Mouse (Mus musculus) MEL (cell line): ENCODE measurements around the gene Rhoa. TPM values are rescaled to one million over a fixed set of nuclear protein-coding genes. Genes with fewer than 3 reads are reported as not detected.

Experiments used
- DNase-seq: peaks from one replicate; pipeline ENCODE4 v3.0.0; 2011; ENCODE audit warnings: low read depth, low spot score
- H3K27ac ChIP-seq: 2 replicates; pipeline ENCODE4 v1.5.1; 2012; ENCODE audit warnings: low read depth, mild to moderate bottlenecking, control low read depth, low read length, moderate library complexity; ENCODE audit not compliant: control insufficient read depth
- H3K27me3 ChIP-seq, 2 experiments: fragments of 150-350 bp in 1 of 2; sonication (generic) in 1 of 2; 2 replicates each; pipeline ENCODE4 v1.6.1; 2012; ENCODE audit warnings: low read length in 2 of 2, mild to moderate bottlenecking in 2 of 2, improper control_type of control experiment in 1 of 2, moderate library complexity in 1 of 2; ENCODE audit not compliant: insufficient read depth in 2 of 2, control insufficient read depth in 1 of 2
- H3K36me3 ChIP-seq, 2 experiments: 2 replicates each; pipeline ENCODE4 v1.6.1; 2012 to 2014; ENCODE audit warnings: low read length in 2 of 2, improper control_type of control experiment in 1 of 2, inconsistent platforms in 1 of 2, mild to moderate bottlenecking in 1 of 2; ENCODE audit not compliant: insufficient read depth in 2 of 2, control insufficient read depth in 1 of 2
- H3K4me1 ChIP-seq, 2 experiments: fragments of 150-350 bp in 1 of 2; sonication (generic) in 1 of 2; 2 replicates each; pipeline ENCODE4 v1.6.1; 2012; ENCODE audit warnings: low read length in 2 of 2, improper control_type of control experiment in 1 of 2, mild to moderate bottlenecking in 1 of 2; ENCODE audit not compliant: insufficient read depth in 2 of 2, control insufficient read depth in 1 of 2
- H3K4me3 ChIP-seq, 2 experiments: fragments of 150-350 bp in 1 of 2; sonication (generic) in 1 of 2; 2 replicates each; pipeline ENCODE4 v1.5.1; 2012; ENCODE audit warnings: low read depth in 2 of 2, low read length in 2 of 2, mild to moderate bottlenecking in 2 of 2, moderate library complexity in 2 of 2, control low read depth in 1 of 2, improper control_type of control experiment in 1 of 2; ENCODE audit not compliant: control insufficient read depth in 1 of 2, insufficient read depth in 1 of 2
- H3K79me2 ChIP-seq: 2 replicates; pipeline ENCODE4 v1.6.1; 2012; ENCODE audit warnings: mild to moderate bottlenecking, low read length, moderate library complexity; ENCODE audit not compliant: control insufficient read depth, poor library complexity, insufficient read depth
- H3K9ac ChIP-seq: 2 replicates; pipeline ENCODE4 v1.6.1; 2012; ENCODE audit warnings: low read depth, mild to moderate bottlenecking, control low read depth, low read length, moderate library complexity; ENCODE audit not compliant: control insufficient read depth, poor library complexity, severe bottlenecking
- H3K9me3 ChIP-seq: fragments of 150-350 bp; sonication (generic); replicated peaks from 2 replicates; pipeline ENCODE4 v1.6.1; 2012; ENCODE audit warnings: mild to moderate bottlenecking, low read length, improper control_type of control experiment, moderate library complexity; ENCODE audit not compliant: insufficient read depth
- CHD1 ChIP-seq: IDR thresholded peaks from 2 replicates; pipeline ENCODE4 v1.6.1; 2012; ENCODE audit warnings: low read depth, mild to moderate bottlenecking, inconsistent platforms, low read length, improper control_type of control experiment
- CHD2 ChIP-seq: IDR thresholded peaks from 2 replicates; pipeline ENCODE4 v1.6.1; 2011; ENCODE audit warnings: low read length, improper control_type of control experiment
- ELF1 ChIP-seq: IDR thresholded peaks from 2 replicates; pipeline ENCODE4 v1.6.1; 2014; ENCODE audit warnings: low read depth, mild to moderate bottlenecking, inconsistent platforms, low read length, improper control_type of control experiment, moderate library complexity
- GABPA ChIP-seq: IDR thresholded peaks from 2 replicates; pipeline ENCODE4 v1.6.1; 2012; ENCODE audit warnings: low read depth, mild to moderate bottlenecking, inconsistent platforms, low read length, improper control_type of control experiment, moderate library complexity
- HCFC1 ChIP-seq: IDR thresholded peaks from 2 replicates; pipeline ENCODE4 v1.6.1; 2012; ENCODE audit warnings: low read depth, mild to moderate bottlenecking, inconsistent platforms, low read length, improper control_type of control experiment, moderate library complexity
- JUND ChIP-seq: IDR thresholded peaks from 2 replicates; pipeline ENCODE4 v1.6.1; 2011; ENCODE audit warnings: low read depth, mild to moderate bottlenecking, improper control_type of control experiment, low read length
- MAFK ChIP-seq: IDR thresholded peaks from 2 replicates; pipeline ENCODE4 v1.6.1; 2011; ENCODE audit warnings: low read depth, mild to moderate bottlenecking, low read length, improper control_type of control experiment, borderline replicate concordance
- MEF2A ChIP-seq: IDR thresholded peaks from 2 replicates; pipeline ENCODE4 v1.6.1; 2014; ENCODE audit warnings: low read depth, mild to moderate bottlenecking, inconsistent platforms, low read length, improper control_type of control experiment; ENCODE audit not compliant: poor library complexity, insufficient replicate concordance, severe bottlenecking; ENCODE audit errors: extremely low read depth
- MXI1 ChIP-seq: IDR thresholded peaks from 2 replicates; pipeline ENCODE4 v1.6.1; 2011; ENCODE audit warnings: mild to moderate bottlenecking, low read depth, low read length, improper control_type of control experiment
- MYC ChIP-seq: IDR thresholded peaks from 2 replicates; pipeline ENCODE4 v1.6.1; 2011; ENCODE audit warnings: low read depth, mild to moderate bottlenecking, low read length, improper control_type of control experiment, moderate library complexity
- NELFE ChIP-seq: IDR thresholded peaks from 2 replicates; pipeline ENCODE4 v1.6.1; 2011; ENCODE audit warnings: low read depth, low read length, improper control_type of control experiment
- SIN3A ChIP-seq: IDR thresholded peaks from 2 replicates; pipeline ENCODE4 v1.6.1; 2012; ENCODE audit warnings: low read length, improper control_type of control experiment, inconsistent platforms
- SMC3 ChIP-seq: IDR thresholded peaks from 2 replicates; pipeline ENCODE4 v1.6.1; 2011; ENCODE audit warnings: low read depth, low read length, improper control_type of control experiment
- TAL1 ChIP-seq: IDR thresholded peaks from 2 replicates; pipeline ENCODE4 v1.6.1; 2012; ENCODE audit warnings: mild to moderate bottlenecking, inconsistent platforms, low read length, moderate library complexity, mixed read lengths
- TBP ChIP-seq: IDR thresholded peaks from 2 replicates; pipeline ENCODE4 v1.8.0; 2011; ENCODE audit warnings: low read depth, low read length, improper control_type of control experiment
- UBTF ChIP-seq: IDR thresholded peaks from 2 replicates; pipeline ENCODE4 v1.6.1; 2012; ENCODE audit warnings: low read depth, mild to moderate bottlenecking, inconsistent platforms, low read length, improper control_type of control experiment, moderate library complexity, borderline replicate concordance; ENCODE audit not compliant: insufficient read depth
- USF1 ChIP-seq: IDR thresholded peaks from 2 replicates; pipeline ENCODE4 v1.6.1; 2014; ENCODE audit warnings: low read depth, mild to moderate bottlenecking, inconsistent platforms, low read length, improper control_type of control experiment, moderate library complexity
- ZC3H11A ChIP-seq: IDR thresholded peaks from 2 replicates; pipeline ENCODE4 v1.6.1; 2012; ENCODE audit warnings: low read depth, mild to moderate bottlenecking, inconsistent platforms, low read length, improper control_type of control experiment
- ZMIZ1 ChIP-seq: IDR thresholded peaks from 2 replicates; pipeline ENCODE4 v1.6.1; 2012; ENCODE audit warnings: low read depth, mild to moderate bottlenecking, inconsistent platforms, low read length, improper control_type of control experiment, moderate library complexity
- polyA plus RNA-seq, 2 experiments: library from polyadenylated mRNA; stranded (reverse) in 1 of 2; unstranded in 1 of 2; fragments of >175 nt in 1 of 2; fragments of >200 nt in 1 of 2; gene quantifications; 2 replicates each; pipeline versions ENCODE4 v1.2.1 to v1.2.4; 2012; ENCODE audit warnings: low replicate concordance in 2 of 2, low read depth in 1 of 2; ENCODE audit not compliant: insufficient read length in 2 of 2, insufficient read depth in 1 of 2, missing spikeins in 1 of 2
- total RNA-seq: library from RNA; depleted of rRNA; stranded (reverse); fragments of 300-350 nt; gene quantifications from 2 replicates; pipeline ENCODE4 v1.2.3, GENCODE M21; 2012

Gene Rhoa
- total and polyA plus RNA-seq, 3 experiments: 80.9 to 241 TPM; not detected in 1

DNA sequence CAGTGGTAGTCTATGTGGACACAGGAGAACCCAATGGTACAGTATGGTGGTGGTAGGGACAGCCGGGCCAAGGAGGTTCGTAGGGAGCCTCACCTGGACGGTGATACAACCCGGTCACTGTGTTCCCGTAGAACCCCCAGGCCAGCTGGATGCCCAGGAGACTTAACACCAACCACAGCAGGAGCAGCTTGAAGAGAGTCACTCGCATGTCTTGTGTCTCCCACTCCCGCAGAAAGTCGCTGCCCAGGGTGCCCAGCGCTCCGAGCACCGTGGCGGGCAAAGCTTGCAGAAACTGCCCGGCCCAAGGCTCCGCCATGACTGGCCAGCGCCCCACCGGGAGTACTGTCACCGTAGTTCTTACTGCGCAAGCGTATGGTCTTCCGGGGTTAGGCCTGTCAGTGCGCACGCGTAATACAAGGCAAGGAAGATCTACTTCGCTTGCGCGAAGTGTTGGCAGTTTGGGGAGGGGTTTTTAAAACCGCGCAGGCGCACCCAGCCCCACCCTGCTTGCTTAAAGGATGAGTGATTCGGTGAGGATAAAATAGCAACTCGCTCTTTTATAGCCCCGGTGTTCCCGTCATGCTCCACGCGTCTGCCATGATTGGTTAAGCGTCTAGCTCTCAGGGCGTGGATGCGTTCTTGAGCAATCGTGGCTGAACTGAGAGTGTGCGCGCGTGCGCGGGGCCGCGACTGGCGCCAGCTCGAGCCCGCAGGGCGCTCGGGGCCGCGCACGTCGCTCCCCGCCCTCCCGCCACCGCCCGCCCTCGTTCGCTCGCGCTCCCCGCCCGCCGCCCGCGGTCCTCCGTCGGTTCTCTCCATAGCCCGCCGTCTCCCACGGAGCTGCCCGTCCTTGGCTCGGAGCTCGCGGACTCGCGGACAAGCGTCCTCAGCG lies at the start of gene Rhoa, which contains the start of gene Tcta (continued):
- TF ChIP-seq MYC (peak; percentile 73), MAFK (no peak), JUND (no peak), ELF1 (peak; percentile 95)
- TF ChIP-seq, all 39 proteins: peak for 14

DNA sequence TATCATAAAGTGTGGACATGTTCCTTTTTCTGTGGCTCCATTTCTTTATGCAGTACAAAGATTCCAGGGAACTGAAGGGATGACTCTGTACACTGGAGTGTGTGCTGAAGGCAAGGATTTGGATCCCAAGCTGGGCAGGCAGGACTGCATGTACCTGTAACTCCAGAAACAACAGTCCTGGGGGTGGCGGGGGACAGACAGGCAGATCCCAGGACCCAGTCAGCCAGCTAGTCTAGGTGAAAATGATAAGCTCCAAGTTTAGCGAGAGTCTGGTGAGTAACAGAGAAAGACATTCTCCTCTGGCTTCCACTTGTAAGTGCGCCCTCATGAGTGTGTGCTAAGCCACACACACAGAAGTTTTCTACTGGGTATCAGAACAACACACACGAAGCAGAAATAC lies 45.4 kb upstream of the Rhoa start:
- no peak overlapping the region for H3K4me3 ChIP-seq
- DNase-seq: no peak
- peaks cover 2 to 28% of the 10 kb centered on the region in 2 experiments for H3K4me1 ChIP-seq
- no peak overlapping the region for H3K27ac ChIP-seq
- TF ChIP-seq CHD1 (no peak), SMC3 (no peak), MEF2A (no peak), MXI1 (no peak), ZMIZ1 (no peak), TBP (no peak), NELFE (no peak), TAL1 (no peak), HCFC1 (no peak), MAFK (no peak), MYC (no peak), SIN3A (no peak), CHD2 (no peak), GABPA (no peak)
- TF ChIP-seq, all 39 proteins: peak for 0
- peaks cover 12% of the 10 kb centered on the region for H3K79me2 ChIP-seq
- H3K36me3 ChIP-seq: peaks cover 0 to 23% of the 10 kb centered on the region in 2 experiments; a peak in 2 of 4 replicates
- H3K27me3 ChIP-seq: no peaks in the 10 kb centered on the region
- no peaks in the 10 kb centered on the region for H3K9me3 ChIP-seq
- no peak overlapping the region for H3K9ac ChIP-seq

DNA sequence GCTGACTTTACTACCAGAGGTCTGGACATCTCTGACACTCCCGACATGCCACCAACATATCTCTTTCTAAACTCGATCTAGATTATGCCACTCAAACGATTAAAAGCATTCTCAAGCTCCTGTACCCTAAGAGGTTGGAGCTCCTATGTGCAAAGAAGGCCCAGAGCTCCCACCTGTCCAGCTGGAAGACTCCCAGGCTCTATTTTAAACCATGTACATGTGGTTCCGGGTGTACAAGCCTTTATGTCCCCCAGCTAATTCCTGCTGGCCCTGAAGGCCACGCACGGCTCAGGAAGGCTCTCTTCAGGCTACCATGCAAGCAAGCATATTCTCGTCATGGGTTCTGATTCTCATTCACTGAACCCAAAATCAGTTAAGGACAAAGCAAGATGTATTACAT lies 44.1 kb upstream of the Rhoa start:
- no peak for DNase-seq
- Histone ChIP-seq H3K79me2 (peaks cover 12% of the 10 kb centered on the region), H3K36me3 (peaks cover 0 to 31% of the 10 kb centered on the region in 2 experiments; a peak in 2 of 4 replicates), H3K27me3 (no peaks in the 10 kb centered on the region), H3K27ac (no peak overlapping the region), H3K9me3 (no peaks in the 10 kb centered on the region), H3K9ac (no peak overlapping the region), H3K4me1 (peaks cover 2 to 35% of the 10 kb centered on the region in 2 experiments), H3K4me3 (no peak overlapping the region)
- TF ChIP-seq UBTF: no peak
- TF ChIP-seq GABPA: no peak
- TF ChIP-seq ZC3H11A: no peak
- TF ChIP-seq JUND: no peak
- no peak for TF ChIP-seq USF1
- no peak for TF ChIP-seq MYC
